Mouse (Mus musculus): Measurements from ENCODE around the gene Nfic. TPM values are rescaled to one million over a fixed set of nuclear protein-coding genes. Genes with fewer than 3 reads are reported as not detected.

The Nfic gene
- total RNA-seq, 2 experiments from 2014 or later = 87.9 to 96.9 TPM

GRCm38 (mm10) chr10:81356991-81357844, 98.2 kb downstream of the Nfic start, which contains the start of gene Mfsd12:
Gene Mfsd12, plus strand, starts transcription at chr10:81357491.
- peak; percentile 88 to 93 for DNase-seq (ENCODE audit: low spot score in 2 of 2)
- intact Hi-C loops (cut with DNase I) = no loop called here

GRCm38 (mm10) chr10:81356352-81356990, 99.0 kb downstream of the Nfic start:
- no peak for DNase-seq (ENCODE audit: low spot score in 2 of 2)
- intact Hi-C loops (cut with DNase I) = no loop called here

- intact Hi-C loops (cut with DNase I) = no loop called here
- no peak for DNase-seq (ENCODE audit: low spot score in 2 of 2)
Measured at GRCm38 (mm10) chr10:81355533-81355932, 99.9 kb downstream of the Nfic start.

- DNase-seq (ENCODE audit: low spot score in 2 of 2) = no peak
- intact Hi-C loops (cut with DNase I) = no loop called here
Measured at GRCm38 (mm10) chr10:81354738-81355477, 100.5 kb downstream of the Nfic start.

GRCm38 (mm10) chr10:81351678-81352291, 103.7 kb downstream of the Nfic start:
- intact Hi-C loops (cut with DNase I) = loop anchor here (2.0 kb wide), 2 partner anchors 63 to 153 kb away; no protein-coding TSS in a partner anchor
- DNase-seq (ENCODE audit: low spot score in 2 of 2) = no peak

GRCm38 (mm10) chr10:81350351-81351063, 104.9 kb downstream of the Nfic start, which contains the start of gene Hmg20b:
Gene Hmg20b, minus strand, starts transcription at chr10:81350480.
- DNase-seq (ENCODE audit: low spot score in 2 of 2) = peak; percentile 100
- intact Hi-C loops (cut with DNase I) = loop anchor here (2.0 kb wide), 2 partner anchors 62 to 152 kb away; no protein-coding TSS in a partner anchor

GRCm38 (mm10) chr10:81349961-81350350, 105.5 kb downstream of the Nfic start:
- no peak for DNase-seq (ENCODE audit: low spot score in 2 of 2)
- intact Hi-C loops (cut with DNase I) = loop anchor here (2.0 kb wide), 2 partner anchors 61 to 151 kb away; no protein-coding TSS in a partner anchor

- intact Hi-C loops (cut with DNase I) = no loop called here
- no peak for DNase-seq (ENCODE audit: low spot score in 2 of 2)
Measured at GRCm38 (mm10) chr10:81349146-81349545, 106.3 kb downstream of the Nfic start.

GRCm38 (mm10) chr10:81346453-81347067, 108.9 kb downstream of the Nfic start:
- intact Hi-C loops (cut with DNase I) = no loop called here
- DNase-seq (ENCODE audit: low spot score in 2 of 2) = peak in 1 of 2 experiments; percentile 61

Small RNA genes within 50 kb of the gene (microRNA-seq; reads per million reads assigned to microRNA genes)
- gene Gm25595 = not detected
- gene Mir1191b = not detected
- 3.0 reads per million, percentile 5 among the genes with 10 or more reads in this experiment for gene Mir6913

Other genes with a start within 250 kb of the Nfic start
- 100 to 1,000 TPM; 202 to 212 TPM for gene Atcay, start 224.8 kb downstream of the Nfic start, total RNA-seq (2021)
- gene Zfr2, start 222.5 kb downstream of the Nfic start, total RNA-seq (2021) = 10 to 100 TPM; 54.9 to 72.9 TPM
- 100 to 1,000 TPM; 191 to 213 TPM for gene Matk, start 202.7 kb downstream of the Nfic start, total RNA-seq (2021)
- gene Mrpl54, start 188.7 kb downstream of the Nfic start, total RNA-seq (2021) = 10 to 100 TPM; 43.0 to 48.2 TPM
- 10 to 100 TPM; 30.1 to 39.3 TPM for gene Apba3, start 188.7 kb downstream of the Nfic start, total RNA-seq (2021)
- gene Tjp3, start 164.1 kb downstream of the Nfic start, total RNA-seq (2021) = under 1 TPM in 1 of 2 experiments, not detected in 1; 0.50 TPM
- 100 to 1,000 TPM; 419 to 450 TPM for gene Pip5k1c, start 162.7 kb downstream of the Nfic start, total RNA-seq (2021)
- gene Cactin, start 134.5 kb downstream of the Nfic start, total RNA-seq (2021) = 10 to 100 TPM; 29.7 to 31.7 TPM
- gene Tbxa2r, start 126.9 kb downstream of the Nfic start, total RNA-seq (2021) = under 1 TPM; 0.45 to 0.99 TPM
- 1 to 10 TPM; 1.4 to 1.8 TPM for gene Gipc3, start 112.4 kb downstream of the Nfic start, total RNA-seq (2021)
- gene Hmg20b, start 105.2 kb downstream of the Nfic start, total RNA-seq (2021) = 10 to 100 TPM; 27.0 to 35.5 TPM
- 10 to 100 TPM; 39.6 to 40.9 TPM for gene Mfsd12, start 98.1 kb downstream of the Nfic start, total RNA-seq (2021)
- gene 4930404N11Rik, start 89.8 kb downstream of the Nfic start, total RNA-seq (2021) = 1 to 10 TPM in 1 of 2 experiments, under 1 TPM in 1; 0.49 to 2.2 TPM
- gene Fzr1, start 77.1 kb downstream of the Nfic start, total RNA-seq (2021) = 10 to 100 TPM; 67.8 to 72.2 TPM
- 100 to 1,000 TPM in 1 of 2 experiments, 10 to 100 TPM in 1; 80.0 to 103 TPM for gene Dohh, start 71.2 kb downstream of the Nfic start, total RNA-seq (2021)
- gene Gm48551, start 71.2 kb downstream of the Nfic start, total RNA-seq (2021) = 1 to 10 TPM; 2.5 to 4.3 TPM
- 1 to 10 TPM; 1.9 to 4.9 TPM for gene Gm48552, start 66.6 kb downstream of the Nfic start, total RNA-seq (2021)
- under 1 TPM; 0.77 to 0.94 TPM for gene Smim24, start 62.6 kb downstream of the Nfic start, total RNA-seq (2021)
- 100 to 1,000 TPM; 256 to 303 TPM for gene Celf5, start 27.1 kb upstream of the Nfic start, total RNA-seq (2021)
- 10 to 100 TPM; 74.9 to 88.8 TPM for gene Ncln, start 40.8 kb upstream of the Nfic start, total RNA-seq (2021)
- gene S1pr4, start 44.5 kb upstream of the Nfic start, total RNA-seq (2021) = under 1 TPM; 0.43 to 0.52 TPM
- 1 to 10 TPM; 2.3 to 3.1 TPM for gene Gna15, start 68.6 kb upstream of the Nfic start, total RNA-seq (2021)
- gene Gna11, start 89.6 kb upstream of the Nfic start, total RNA-seq (2021) = 100 to 1,000 TPM; 103 to 115 TPM
- 100 to 1,000 TPM; 652 to 731 TPM for gene Aes, start 103.9 kb upstream of the Nfic start, total RNA-seq (2021)
- gene Tle2, start 118.9 kb upstream of the Nfic start, total RNA-seq (2021) = 10 to 100 TPM; 23.7 to 37.6 TPM
- 10 to 100 TPM in 1 of 2 experiments, 1 to 10 TPM in 1; 9.7 to 10.9 TPM for gene Tle6, start 145.4 kb upstream of the Nfic start, total RNA-seq (2021)
- gene BC025920, start 150.6 kb upstream of the Nfic start, total RNA-seq (2021) = 1 to 10 TPM; 3.5 to 3.6 TPM
- 10 to 100 TPM; 22.7 to 29.4 TPM for gene Sirt6, start 172.2 kb upstream of the Nfic start, total RNA-seq (2021)
- gene Ankrd24, start 172.9 kb upstream of the Nfic start, total RNA-seq (2021) = 10 to 100 TPM; 37.8 to 46.7 TPM
- gene Gm10778, start 193.4 kb upstream of the Nfic start, total RNA-seq (2021) = 1 to 10 TPM; 3.9 to 4.1 TPM
- 10 to 100 TPM in 1 of 2 experiments, 1 to 10 TPM in 1; 9.6 to 10.4 TPM for gene Zfp433, start 249.2 kb upstream of the Nfic start, total RNA-seq (2021)